Mouse (Mus musculus): ENCODE measurements at regions not wholly inside any gene's neighbourhood (a gene's known extent, or its start where the extent isn't known, plus 50 kb on each side); places are given as distances from the start of the nearest gene placed in this dataset.

GRCm38 (mm10) chr6:35378851-35379250 lies 52.9 kb upstream of the Fam180a start:
- no peak for TF ChIP-seq CTCF (IDR thresholded peaks at IDR 0.05)
- TF ChIP-seq EP300 (IDR thresholded peaks at IDR 0.05), result peak; percentile 50
